Mouse (Mus musculus): Measurements from ENCODE around the gene Tbx10. TPM values are rescaled to one million over a fixed set of nuclear protein-coding genes. Genes with fewer than 3 reads are reported as not detected.
"Not testable (repeated sequence)": the region's sequence is repeated elsewhere in the genome, so short reads cannot be mapped to it uniquely, and the experiment has no call there.

Tbx10 gene
- total RNA-seq (2021): not detected
- long read RNA-seq, experiment 1: 0 reads
- long read RNA-seq, experiment 2: 0 reads

DNA sequence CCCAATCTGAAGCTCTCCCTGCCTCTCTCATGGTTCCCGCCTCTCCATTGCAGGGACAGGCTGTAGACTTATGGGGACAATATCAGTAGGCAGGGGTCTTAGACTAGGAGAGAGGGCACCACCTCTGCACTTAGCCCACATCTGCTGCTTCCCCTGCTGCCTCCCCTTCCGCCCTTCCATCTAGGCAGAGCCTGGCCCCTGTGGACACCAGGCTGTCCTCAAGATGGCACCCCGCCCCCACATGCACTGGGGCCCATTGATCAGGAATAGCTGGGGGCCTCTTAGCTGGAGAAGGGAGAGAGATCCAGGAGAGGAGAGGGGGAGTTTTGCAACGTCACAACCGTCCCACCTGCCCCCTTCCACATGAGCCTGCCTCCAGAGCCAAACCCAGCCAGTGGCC, at the start of gene Tbx10:
Tbx10 (plus strand) TSS at position 337 of the 400 bp plus-strand sequence.
- no peak for DNase-seq

GRCm38 (mm10) chr19:3942986-3943735, 49.4 kb upstream of the Tbx10 start:
- DNase-seq: no peak

DNA sequence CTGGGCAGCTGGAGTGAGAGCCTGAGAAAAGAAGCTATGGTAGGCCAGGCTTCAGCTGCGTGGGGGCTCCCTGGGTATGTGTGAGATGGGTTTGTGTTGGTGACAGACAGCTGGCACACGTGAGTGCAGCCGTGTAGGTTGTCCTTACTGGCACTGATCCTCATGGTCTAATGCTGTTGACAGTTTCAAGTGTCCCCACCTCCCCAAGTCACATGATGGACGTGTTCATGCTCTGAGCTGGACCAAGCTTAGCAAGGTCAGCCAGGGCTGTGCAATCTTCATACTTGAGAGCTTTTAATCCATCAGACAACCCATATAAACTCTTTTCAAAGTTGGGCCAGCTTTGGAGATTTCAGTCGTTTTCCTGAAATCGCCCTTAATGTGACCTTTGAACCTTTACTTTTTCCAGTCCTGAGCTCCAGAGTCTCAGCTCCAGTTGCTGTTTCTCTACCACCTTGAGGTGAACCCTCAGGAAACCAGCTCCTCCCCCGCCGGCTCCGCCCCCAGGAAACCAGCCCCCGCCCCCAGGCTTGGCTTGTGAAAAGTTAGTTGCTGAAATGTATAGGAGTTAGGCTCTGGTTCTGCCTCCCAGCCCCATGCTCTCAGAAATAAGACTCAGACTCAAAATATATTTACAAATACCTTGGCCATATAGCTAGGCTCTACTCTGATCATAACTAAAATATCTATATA, 46.5 kb upstream of the Tbx10 start:
- DNase-seq: no peak

DNA sequence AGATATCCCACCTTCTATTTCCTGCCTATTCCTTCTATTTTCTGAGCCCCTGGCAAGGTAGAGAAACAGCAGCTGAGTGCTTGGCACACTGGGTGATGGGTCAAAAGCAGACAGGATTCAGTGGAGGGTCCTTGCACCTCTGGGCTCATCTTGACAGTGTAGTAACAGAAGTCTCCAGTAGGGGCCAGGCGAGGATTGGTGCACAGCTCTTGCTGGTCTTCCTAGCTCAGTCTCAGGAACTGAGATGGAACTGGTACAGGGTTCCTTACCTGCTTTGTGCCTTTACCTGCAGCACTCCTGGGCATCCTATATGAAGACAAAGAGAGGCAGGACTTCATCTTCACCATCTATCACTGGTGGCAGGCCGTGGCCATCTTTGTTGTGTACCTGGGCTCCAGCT, 45.8 kb upstream of the Tbx10 start:
- peak; percentile 69 for DNase-seq

- DNase-seq: no peak
These were observed 44.7 kb upstream of the Tbx10 start for GRCm38 (mm10) chr19:3947813-3948212.

GRCm38 (mm10) chr19:3948546-3948945, 44.0 kb upstream of the Tbx10 start:
- no peak for DNase-seq

DNA sequence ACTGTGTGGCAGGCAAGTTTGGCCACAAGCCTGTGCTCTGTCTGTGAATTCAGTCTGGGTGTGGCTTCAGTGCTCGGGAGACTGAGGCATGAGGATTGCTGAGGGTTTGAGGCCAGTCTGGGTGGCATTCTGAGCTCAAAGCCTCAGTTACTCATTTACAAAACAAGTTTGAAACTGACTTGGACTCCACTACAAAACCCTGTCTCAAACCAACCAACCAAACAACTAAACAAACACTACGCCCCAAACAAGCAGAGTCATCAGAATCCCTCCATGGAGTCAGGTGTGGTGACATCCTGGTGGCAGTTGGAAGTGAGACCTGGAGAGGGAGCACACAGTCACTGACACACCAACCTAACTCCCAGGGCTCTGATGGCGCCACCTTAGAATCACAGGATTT, 42.2 kb upstream of the Tbx10 start:
- no peak for DNase-seq

DNA sequence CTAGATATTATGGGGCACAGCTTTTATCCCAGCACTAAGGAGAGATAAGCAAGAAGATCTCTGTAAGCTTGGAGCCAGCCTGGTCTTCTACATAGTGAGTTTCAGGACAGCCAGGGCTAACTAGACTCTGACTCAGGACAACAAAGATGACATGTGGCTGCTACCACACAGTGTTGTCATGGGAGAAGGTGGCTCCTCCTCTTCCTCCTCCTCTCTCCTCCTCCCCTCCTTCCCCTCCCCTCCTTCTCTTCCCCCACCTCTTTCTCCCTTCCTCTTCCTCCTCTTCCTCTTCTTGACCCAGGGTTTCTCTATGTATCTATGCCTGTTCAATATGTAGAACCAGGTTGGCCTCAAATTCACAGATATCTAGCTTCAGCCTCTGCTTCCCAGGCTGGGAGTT, 41.1 kb upstream of the Tbx10 start:
- DNase-seq: no peak

DNA sequence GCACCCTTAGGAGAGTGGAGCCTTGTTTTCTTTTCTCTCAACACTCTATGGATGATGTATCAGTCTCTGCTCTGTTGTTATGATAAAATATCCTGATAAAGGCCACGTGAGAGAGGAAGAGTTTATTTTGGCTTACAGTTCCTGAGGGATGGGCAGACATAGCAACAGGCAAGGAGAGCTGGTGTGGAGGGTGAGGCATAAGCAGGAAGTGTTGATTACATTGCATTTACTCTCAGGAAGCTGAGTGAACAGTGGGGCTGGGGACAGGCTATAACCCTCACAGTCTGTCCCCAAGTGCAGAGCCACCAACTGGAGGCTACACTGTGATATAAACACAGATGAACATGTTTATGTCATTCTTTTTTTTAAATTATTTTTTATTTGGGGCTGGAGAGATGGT, 40.5 kb upstream of the Tbx10 start:
- DNase-seq: no peak

- no peak for DNase-seq
These were observed 37.5 kb upstream of the Tbx10 start for GRCm38 (mm10) chr19:3955033-3955432.

- no peak for DNase-seq
These were observed 36.7 kb upstream of the Tbx10 start for GRCm38 (mm10) chr19:3955804-3956203.

DNA sequence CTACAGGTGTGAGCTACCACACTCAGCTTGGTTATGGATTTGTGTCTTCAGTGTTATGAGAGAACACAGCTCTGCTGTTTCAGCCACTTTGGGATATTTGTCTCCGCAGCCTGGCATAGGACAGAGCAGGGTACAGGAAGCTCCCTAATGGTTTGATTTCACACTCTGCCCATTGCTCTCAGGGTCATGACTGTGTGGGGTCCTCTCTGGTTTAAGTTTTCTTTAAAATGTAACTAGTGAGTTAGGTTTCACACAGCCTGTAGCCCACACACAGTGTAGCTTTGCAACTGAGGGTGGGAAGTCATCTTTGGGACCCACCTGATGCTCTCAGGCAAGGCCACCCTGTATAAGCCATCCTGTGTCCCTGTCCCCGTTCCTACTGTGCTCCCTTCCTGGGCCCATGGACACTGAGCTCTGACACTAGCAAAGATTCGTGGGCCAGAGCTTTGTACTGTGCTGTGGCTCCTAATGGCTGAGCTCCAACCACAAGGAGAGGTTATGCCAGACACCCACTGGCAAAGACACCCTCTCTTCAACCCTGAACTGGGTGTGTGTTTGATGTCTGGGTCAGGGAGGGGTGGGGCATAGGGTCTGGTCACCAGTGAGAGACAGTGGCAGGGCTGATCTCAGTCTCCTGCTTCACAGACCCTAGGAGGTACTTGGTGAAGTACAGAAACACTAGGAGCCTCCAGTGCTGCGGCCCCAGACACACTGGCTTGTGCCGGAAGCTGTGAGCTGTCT, 35.1 kb upstream of the Tbx10 start:
- DNase-seq: not testable (repeated sequence)

DNA sequence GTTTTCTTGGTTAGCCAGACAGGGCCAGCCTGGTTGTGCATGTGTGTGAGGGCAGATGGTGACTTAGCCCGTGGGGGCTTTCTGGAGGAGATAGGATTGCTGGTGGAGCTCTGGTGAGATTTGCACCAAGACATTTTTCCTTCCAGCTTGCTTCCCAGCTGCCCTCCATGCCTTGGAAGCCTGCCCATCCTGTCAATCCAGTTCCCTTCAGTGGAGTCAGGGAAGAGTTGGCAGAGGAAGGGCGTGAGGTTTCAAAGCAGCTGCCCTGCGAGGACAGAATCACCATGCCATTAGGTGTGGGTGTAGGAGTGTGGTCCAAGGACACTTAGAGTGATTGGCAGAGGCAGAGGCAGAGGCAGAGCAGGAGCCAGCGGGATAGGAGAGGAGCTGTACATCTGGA, 34.1 kb upstream of the Tbx10 start, which contains the start of gene Aldh3b3:
Aldh3b3 (plus strand) TSS at position 176 of the 400 bp plus-strand sequence.
- no peak for DNase-seq

- DNase-seq: no peak
These were observed 33.5 kb upstream of the Tbx10 start for GRCm38 (mm10) chr19:3959030-3959429.

GRCm38 (mm10) chr19:3960211-3960610, 32.3 kb upstream of the Tbx10 start:
- DNase-seq: no peak

DNA sequence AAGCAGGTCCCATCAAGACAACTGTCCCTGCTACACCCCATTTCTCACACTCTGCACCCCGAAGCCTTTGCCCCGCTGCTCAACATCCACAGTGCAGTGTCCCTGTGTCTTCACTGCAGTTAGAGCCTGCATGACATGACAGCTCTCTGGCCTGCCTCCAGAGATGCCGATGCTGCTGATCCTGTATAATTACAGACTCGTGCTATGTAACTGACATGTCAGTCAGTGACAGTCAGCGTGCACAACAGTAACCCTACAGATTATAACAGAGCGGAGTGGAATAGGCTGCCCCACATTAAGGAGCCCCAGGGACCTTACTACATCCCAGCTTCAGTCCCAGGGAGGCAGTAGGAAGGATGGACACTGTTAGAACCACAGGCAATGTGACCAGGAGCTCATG, 30.7 kb upstream of the Tbx10 start:
- not testable (repeated sequence) for DNase-seq

- peak; percentile 52 for DNase-seq
These were observed 30.1 kb upstream of the Tbx10 start for GRCm38 (mm10) chr19:3962469-3962868.

DNA sequence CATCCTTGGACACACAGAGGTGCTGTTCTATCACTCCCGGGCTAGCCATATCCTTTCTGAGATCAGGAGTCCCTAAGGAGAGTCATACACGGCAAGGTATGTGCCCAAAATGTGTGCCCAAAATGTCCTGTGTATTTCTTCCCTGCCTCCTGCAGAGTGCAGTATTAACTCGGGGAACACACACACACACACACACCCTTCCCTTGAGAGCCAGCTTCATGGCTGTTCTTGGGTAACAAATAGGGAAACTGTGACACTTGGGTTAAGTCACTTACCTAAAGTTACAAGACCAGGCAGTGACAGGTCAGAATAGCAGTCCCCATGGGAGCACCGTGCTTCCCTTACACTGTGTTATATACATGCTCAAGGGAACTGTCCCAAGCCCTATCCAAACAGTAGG, 28.5 kb upstream of the Tbx10 start:
- DNase-seq: no peak

DNA sequence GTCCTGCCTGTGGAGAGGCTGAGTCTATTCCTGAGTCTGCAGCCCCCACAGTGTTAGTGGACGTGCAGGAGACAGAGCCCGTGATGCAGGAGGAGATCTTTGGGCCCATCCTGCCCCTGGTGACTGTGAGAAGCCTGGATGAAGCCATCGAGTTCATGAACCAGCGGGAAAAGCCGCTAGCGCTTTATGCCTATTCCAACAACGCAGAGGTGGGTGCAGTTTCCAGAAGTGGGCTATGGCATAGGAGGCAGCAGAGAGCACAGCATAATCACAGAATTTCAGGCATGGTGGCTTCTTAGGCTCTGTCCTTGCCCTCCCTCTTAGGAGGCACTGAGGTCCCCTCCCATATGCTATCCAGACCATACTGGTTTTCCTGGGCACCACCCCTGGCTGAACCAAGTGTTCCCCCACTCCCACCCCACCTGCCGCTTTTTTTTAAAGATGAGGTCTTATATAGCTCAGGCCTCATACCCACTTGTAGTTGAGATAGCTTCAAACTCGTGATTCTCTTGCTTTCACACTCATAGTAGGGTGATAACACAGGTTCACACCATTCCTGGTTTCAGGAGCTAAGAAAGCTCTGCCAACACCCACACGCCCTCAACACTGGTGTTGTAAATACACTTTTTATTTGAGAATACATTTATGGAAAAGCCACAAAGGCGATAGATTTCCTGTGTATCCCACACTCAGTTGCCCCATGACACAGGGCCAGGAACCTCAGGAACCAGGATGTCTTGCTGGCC, 26.0 kb upstream of the Tbx10 start:
- no peak for DNase-seq

DNA sequence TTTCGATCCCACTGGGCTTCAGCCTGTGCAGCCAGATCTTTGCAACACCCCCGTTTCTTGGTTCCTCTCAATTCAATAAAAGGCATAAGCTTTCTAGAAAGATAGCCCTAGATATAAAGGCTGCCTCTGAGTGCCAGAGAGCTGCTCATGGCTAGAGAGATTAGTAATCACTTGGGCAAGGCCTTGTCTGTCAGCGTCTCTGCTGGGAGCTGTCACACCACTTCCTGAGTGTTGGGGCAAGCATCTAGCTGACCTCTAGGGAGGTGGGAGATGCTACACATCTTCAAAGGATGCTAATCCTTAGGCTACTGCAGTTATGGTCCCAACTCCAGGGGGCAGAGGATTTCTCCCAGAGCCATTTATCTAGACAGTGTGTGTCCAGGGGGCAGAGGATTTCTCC, 25.3 kb upstream of the Tbx10 start:
- no peak for DNase-seq

- no peak for DNase-seq
These were observed 20.3 kb upstream of the Tbx10 start, which contains the start of gene Aldh3b2 for GRCm38 (mm10) chr19:3972229-3972628. Gene Aldh3b2, plus strand, starts transcription at chr19:3972328.

DNA sequence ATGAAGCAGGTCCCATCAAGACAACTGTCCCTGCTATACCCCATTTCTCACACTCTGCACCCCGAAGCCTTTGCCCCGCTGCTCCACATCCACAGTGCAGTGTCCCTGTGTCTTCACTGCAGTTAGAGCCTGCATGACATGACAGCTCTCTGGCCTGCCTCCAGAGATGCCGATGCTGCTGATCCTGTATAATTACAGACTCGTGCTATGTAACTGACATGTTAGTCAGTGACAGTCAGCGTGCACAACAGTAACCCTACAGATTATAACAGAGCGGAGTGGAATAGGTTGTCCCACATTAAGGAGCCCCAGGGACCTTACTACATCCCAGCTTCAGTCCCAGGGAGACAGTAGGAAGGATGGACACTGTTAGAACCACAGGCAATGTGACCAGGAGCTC, 17.9 kb upstream of the Tbx10 start:
- not testable (repeated sequence) for DNase-seq

All from gastrocnemius, postnatal 10 days (tissue).